Mouse (Mus musculus) lung, postnatal 10 days (tissue): ENCODE data around the gene Naif1.

Source experiments
- DNase-seq: peaks from one replicate; pipeline ENCODE4 v3.0.0; 2021

Gene Naif1

DNA sequence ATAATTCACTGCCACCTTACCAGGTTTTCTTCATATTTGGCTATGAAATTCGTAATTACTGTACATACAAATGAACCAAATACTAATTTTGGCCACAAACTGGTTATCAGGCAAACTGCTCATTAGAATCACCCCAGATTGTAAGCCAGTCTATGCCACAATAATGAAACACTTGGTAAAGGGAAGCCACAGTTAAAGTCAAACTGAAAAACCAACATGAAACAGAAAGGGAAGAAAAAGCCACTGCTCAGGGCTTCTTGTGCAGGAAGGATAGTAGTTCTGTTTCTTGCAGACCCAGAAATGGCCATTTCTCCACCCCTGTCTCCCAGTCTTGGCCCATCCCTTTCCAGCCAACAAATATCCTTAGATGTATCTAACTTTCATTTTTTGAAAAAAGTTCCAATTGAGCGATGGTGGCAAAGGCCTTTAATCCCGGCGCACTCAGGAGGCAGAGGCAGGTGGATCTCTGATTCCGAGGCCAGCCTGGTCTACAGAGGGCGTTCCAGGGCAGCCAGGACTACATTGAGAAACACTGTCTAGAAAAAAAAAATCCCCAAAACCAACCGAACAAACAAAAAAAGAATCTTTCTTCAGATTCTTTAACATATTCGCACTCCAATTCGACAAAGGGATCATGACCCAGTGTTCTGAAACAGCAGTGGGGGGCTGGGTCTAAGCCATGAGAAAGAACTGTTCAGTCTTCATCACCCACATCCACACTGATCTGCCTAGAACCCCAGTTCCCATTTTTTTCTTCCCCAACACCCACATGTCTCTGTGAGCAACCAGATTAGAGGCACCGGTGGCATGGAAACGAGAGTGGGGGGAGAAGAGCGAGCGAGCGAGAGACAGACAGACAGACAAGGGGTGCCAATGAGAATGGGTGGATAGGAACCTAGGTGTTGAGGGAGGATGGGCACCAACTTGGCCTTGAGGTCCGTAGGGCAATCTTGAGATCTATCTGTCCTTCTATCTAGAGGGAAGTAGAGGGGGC, at the start of gene Naif1:
TSS of gene Naif1 (plus strand) at position 697 of the 994 bp plus-strand sequence.
- DNase-seq, result no peak

DNA sequence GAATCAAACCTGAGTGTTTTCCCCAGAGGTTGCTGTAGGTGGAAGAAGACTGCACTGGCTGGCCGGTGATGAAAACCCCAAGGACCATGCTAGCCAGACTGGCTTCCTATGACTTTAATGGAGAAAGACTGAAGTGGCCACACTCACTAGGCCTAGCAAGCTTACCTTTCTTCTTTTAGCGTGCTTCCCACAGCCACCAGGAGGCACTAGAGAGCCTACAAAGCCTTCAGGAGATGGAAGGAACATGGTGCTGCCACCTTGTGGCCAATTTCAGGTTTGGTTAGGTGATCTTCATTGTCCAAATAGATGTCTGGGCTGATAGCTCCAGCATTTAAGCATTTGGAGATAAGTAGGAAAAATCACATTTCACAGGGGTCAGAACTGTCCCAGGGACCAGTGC, 45.6 kb upstream of the Naif1 start:
- DNase-seq, result peak; percentile 96

- no peak for DNase-seq
Measured at GRCm38 (mm10) chr2:32407144-32407824, 43.0 kb upstream of the Naif1 start.

- no peak for DNase-seq
Measured at GRCm38 (mm10) chr2:32408429-32409424, 41.5 kb upstream of the Naif1 start.

GRCm38 (mm10) chr2:32411407-32411806, 38.9 kb upstream of the Naif1 start:
- DNase-seq, result no peak

- DNase-seq, result no peak
Measured at GRCm38 (mm10) chr2:32412742-32413531, 37.3 kb upstream of the Naif1 start.

- DNase-seq, result peak; percentile 84
Measured at GRCm38 (mm10) chr2:32413936-32414335, 36.3 kb upstream of the Naif1 start.

DNA sequence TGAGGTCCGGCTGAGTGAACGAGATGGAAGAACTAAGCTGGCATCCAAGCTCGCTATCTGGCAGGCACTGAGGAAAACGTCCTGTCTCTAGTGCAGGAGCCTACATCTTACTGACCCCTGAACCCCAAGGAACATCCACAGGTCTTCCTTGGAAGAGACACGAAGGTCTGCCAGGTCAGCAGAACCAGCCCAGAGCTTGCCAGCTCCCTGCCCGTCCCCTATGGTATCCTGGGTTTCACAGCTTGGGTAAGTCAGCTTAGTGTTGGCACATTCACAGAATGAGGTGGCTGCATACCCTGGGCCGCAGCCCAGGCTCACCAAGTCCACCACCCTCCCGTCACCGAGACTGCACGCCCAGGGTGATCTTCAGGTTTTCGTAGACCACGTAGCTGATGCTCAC, 34.5 kb upstream of the Naif1 start:
- DNase-seq, result no peak

GRCm38 (mm10) chr2:32416556-32416955, 33.7 kb upstream of the Naif1 start:
- DNase-seq, result no peak

DNA sequence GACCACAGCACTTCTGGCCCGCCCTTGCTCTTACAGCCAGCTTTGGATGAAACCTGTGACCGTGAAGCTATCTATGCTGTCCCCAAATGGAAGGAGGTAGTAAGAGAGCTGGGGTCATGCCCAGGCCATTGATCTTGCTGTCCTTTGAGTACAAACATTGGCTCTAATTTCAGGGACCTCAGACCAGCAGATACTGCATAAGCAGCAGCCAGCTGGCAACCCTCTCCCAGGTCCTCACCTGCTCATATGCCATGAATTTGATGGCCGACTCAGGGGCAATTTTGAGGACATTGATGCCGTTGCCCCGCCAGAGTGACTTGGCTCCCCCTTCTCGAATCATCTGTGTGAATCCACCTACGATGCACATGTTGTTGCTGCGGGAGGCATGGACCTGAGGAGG, 32.8 kb upstream of the Naif1 start:
- DNase-seq, result no peak

GRCm38 (mm10) chr2:32418430-32419151, 31.7 kb upstream of the Naif1 start:
- no peak for DNase-seq

DNA sequence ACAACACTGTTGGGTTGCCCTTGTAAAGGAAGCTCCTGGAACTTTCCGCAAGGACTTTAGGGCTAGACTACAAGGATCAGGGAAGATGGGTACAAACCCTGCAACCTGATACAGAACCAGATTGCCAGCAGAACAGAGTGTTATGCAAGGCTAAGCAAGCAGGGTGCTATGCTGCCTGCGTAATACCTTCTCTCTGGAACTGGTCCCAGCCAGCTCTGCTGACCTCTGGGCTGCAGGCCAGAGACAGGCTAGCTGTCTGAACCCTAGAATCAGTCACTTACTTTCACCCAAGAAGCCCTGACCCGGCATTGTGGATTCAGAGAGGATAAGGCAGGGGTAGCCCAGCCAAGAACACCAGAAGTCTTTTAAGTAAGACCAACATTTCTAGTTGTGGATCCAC, 30.9 kb upstream of the Naif1 start:
- DNase-seq, result peak; percentile 63

GRCm38 (mm10) chr2:32420066-32420608, 30.1 kb upstream of the Naif1 start:
- no peak for DNase-seq

GRCm38 (mm10) chr2:32420647-32421046, 29.6 kb upstream of the Naif1 start:
- DNase-seq, result no peak

- no peak for DNase-seq
Measured at GRCm38 (mm10) chr2:32421851-32422251, 28.4 kb upstream of the Naif1 start.

GRCm38 (mm10) chr2:32423481-32424331, 26.6 kb upstream of the Naif1 start:
- DNase-seq, result peak; percentile 88

DNA sequence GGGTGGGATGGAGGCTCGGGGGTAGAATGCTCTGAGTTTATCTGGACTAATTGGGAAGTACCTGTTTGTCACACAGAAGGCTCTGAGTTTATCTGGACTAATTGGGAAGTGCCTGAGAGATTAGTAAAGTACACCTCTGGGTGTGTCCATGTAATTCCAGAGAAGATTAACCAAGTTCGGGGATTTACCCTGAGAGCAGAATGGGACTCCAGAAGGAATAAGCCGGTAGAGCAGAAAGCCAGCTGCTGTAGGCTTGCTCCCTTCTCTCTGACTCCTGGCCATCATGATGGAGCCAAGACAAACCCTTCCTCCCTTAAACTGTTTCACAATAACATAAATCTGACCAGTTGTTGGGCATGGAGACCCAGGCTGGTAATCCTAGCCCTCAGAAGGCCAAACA, 25.5 kb upstream of the Naif1 start:
- no peak for DNase-seq

- DNase-seq, result no peak
Measured at GRCm38 (mm10) chr2:32425568-32425967, 24.7 kb upstream of the Naif1 start.

DNA sequence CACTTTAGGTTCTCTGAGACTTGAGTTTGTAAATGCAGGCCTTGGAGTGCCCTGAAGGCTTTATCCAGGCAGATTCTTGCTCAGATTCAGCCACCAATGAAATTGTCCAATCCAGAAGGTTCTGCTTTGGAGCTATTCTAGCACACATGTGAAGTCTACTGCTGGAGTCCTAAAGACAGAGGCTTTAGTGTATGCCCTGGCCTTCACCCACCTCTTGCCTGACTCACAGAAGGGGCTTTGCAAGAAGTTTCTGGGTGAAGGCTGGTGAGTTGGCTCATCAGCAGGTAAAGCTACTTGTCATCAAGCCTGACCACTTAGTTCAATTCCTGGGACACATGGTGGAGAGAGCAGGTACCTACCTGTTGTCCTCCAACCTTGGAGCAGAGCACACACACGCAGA, 24.1 kb upstream of the Naif1 start:
- DNase-seq, result no peak

DNA sequence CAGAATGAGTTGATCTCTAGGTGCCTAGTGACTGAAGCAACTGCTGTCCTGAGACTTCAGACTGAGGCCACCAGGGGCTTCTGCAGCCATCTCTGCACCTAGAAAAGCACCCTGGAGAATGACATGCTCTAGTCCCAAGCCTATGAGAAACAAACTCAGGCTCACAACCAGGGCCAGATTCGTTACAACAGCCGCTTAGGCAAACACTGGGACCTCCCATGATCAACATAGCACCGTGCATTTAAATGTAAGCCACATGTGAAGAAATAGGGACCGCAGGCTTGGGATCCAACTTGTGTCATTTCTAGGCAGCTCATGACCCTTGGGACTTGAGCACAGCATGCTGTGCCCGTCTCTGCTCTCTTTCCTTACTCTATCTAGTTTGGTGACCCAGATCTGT, 22.5 kb upstream of the Naif1 start:
- DNase-seq, result no peak
